Mouse (Mus musculus) NIH3T3 (cell line): ENCODE data around the gene Mobp.

ENCODE experiments used
- DNase-seq: peaks from one replicate; pipeline ENCODE4 v3.0.0-alpha.2; 2012; ENCODE audit warnings: low read depth

The Mobp gene

GRCm38 (mm10) chr9:120210865-120211264, 61.4 kb downstream of the Mobp start:
- DNase-seq = no peak

DNA sequence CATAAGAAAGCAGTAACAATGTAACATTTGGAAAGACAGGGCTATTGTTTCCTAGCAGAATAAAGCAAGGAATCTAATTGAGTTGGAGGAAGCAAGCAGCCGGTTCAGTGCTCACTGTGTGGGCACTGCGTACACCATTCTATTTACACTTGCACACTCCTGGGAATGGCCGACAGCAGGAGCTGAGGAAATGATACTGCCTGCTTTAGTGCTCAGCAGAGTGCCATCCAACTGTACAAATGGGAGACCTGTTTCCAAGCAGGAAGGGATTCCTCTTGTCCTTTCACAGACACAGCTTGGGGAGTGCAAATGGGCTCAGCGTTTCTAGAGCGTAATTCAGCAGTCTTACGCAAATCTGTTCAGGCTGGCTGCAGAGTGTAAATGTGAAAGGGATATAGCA, 63.4 kb downstream of the Mobp start:
- DNase-seq = no peak

DNA sequence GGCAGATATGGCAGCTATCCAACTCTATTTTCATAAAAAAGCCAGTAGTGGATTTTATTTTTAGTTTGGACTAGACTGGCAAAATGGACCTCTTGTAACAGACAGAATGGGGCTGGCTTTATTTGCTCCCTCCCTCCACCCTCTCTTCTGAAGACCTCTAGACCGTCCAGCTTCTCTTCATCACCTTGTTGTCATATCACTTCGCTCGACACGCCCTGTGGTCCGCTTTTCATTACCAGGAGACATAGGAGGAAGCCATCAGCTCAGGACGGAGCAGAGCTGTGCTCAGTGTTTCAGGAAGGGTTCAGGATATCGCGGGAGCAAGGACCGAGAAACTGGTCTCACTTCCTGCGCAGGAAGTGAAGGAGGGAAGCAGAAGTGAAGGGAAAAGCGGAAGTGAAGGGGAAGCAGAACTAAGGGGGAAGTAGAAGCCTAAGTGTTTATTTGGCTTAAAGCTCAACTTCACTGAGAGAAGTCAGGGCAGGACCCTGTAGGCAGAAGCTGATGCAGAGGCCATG, 65.5 kb downstream of the Mobp start:
- no peak for DNase-seq

GRCm38 (mm10) chr9:120219411-120219810, 69.9 kb downstream of the Mobp start:
- DNase-seq = no peak
